Mouse (Mus musculus) stomach, embryonic 15.5 days (tissue): ENCODE results near the gene Uchl4. TPM values are rescaled to one million over a fixed set of nuclear protein-coding genes. Genes with fewer than 3 reads are reported as not detected.
"Not testable (repeated sequence)": the region's sequence is repeated elsewhere in the genome, so short reads cannot be mapped to it uniquely, and the experiment has no call there.

Source experiments
- ATAC-seq: fragments of 200-750 bp; cut with Nextera tagmentation; 2 replicates; pipeline ENCODE4 v1.8.0; 2017; ENCODE audit warnings: low read depth, moderate number of reproducible peaks, moderate TSS enrichment; ENCODE audit not compliant: insufficient read depth, low FRiP score
- H3K27ac ChIP-seq: fragments of 300-500 bp; sonication (generic); 2 replicates; pipeline ENCODE4 v1.5.1; 2015; ENCODE audit warnings: mild to moderate bottlenecking, inconsistent platforms
- H3K27me3 ChIP-seq: fragments of 300-500 bp; sonication (generic); replicated peaks from 2 replicates; pipeline ENCODE4 v1.6.1; 2015; ENCODE audit warnings: inconsistent platforms
- H3K36me3 ChIP-seq: fragments of 300-500 bp; sonication (generic); 2 replicates; pipeline ENCODE4 v1.6.1; 2015; ENCODE audit warnings: inconsistent platforms
- H3K4me1 ChIP-seq: fragments of 300-500 bp; sonication (generic); 2 replicates; pipeline ENCODE4 v1.6.1; 2015; ENCODE audit warnings: inconsistent platforms
- H3K4me2 ChIP-seq: fragments of 300-500 bp; sonication (generic); 2 replicates; pipeline ENCODE4 v1.6.1; 2015; ENCODE audit warnings: mild to moderate bottlenecking, inconsistent platforms
- H3K4me3 ChIP-seq: fragments of 300-500 bp; sonication (generic); replicated peaks from 2 replicates; pipeline ENCODE4 v1.5.1; 2015; ENCODE audit warnings: inconsistent platforms
- H3K9ac ChIP-seq: fragments of 300-500 bp; sonication (generic); 2 replicates; pipeline ENCODE4 v1.6.1; 2015; ENCODE audit warnings: inconsistent platforms
- H3K9me3 ChIP-seq: fragments of 300-500 bp; sonication (generic); 2 replicates; pipeline ENCODE4 v1.6.1; 2016; ENCODE audit warnings: inconsistent platforms
- WGBS: fragments of 180-500 bp; shearing (Covaris S2); methylation state at CpG from one replicate; pipeline ENCODE4 v1.1.7; 2015; 5-methylcytosine and 5-hydroxymethylcytosine counted together
- polyA plus RNA-seq: library from polyadenylated mRNA; unstranded; fragments of >200 nt; fragmentation: Nextera tagmentation; extraction: Ambion mirVana; gene quantifications from 2 replicates; pipeline ENCODE4 v1.2.1, GENCODE M21; 2015

Gene Uchl4
- polyA plus RNA-seq, 1 experiment from 2014 or later = 5.0 TPM

GRCm38 (mm10) chr9:64256204-64256603 lies 21.2 kb downstream of the Uchl4 start:
- Histone ChIP-seq H3K27ac (no peak overlapping the region), H3K4me1 (0 out of 2 replicates have a peak, but pooled peaks cover 6% of the 10 kb centered on the region), H3K36me3 (no peaks in the 10 kb centered on the region), H3K9ac (no peak overlapping the region), H3K27me3 (no peaks in the 10 kb centered on the region), H3K9me3 (no peaks in the 10 kb centered on the region), H3K4me3 (no peak overlapping the region), H3K4me2 (no peak overlapping the region)
- ATAC-seq = no peak
- WGBS = 94% methylated on average over 3 of the region's 3 CpGs

DNA sequence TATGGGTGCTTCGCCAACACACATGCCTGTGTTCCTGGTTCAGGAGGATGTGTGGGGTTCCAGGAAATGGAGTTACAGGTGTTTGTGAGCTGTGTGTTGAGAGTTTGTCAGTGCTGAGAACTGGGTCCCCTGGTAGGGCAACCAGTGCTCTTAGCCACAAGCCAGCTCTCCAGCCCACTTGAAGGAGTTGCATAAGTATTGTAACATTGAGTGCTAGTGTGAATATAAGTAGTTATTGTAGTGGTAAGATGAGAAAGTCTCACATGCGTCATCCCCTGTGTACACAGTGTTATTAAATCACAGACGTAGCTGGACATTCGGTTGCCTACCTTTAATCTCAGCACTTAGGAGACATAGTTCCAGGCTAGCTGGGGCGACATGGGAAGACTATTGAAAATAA lies 24.9 kb downstream of the Uchl4 start:
- Histone ChIP-seq H3K9me3 (no peaks in the 10 kb centered on the region), H3K27ac (no peak overlapping the region), H3K9ac (no peak overlapping the region), H3K27me3 (no peaks in the 10 kb centered on the region), H3K4me2 (no peak overlapping the region), H3K36me3 (no peaks in the 10 kb centered on the region), H3K4me1 (no peaks in the 10 kb centered on the region), H3K4me3 (no peak overlapping the region)
- WGBS = 83% methylated on average over 5 of the region's 5 CpGs
- no peak for ATAC-seq

DNA sequence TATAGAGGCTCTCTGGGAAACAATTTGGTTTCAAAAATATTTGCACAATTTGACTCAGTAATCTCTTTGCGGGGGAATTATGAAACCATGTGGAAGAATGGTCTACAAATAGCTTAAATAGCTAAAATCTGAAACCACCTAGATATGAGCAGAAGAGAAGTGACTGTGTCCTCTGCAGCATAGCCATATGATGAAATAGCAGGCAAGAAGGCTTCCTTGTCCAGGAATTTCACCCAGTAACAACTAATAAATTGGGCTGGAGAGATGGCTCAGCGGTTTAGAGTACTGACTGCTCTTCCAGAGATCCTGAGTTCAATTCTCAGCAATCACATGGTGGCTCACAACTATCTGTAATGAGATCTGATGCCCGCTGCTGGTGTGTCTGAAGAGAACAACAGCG lies 26.0 kb downstream of the Uchl4 start:
- Histone ChIP-seq H3K36me3 (no peaks in the 10 kb centered on the region), H3K4me1 (no peaks in the 10 kb centered on the region), H3K9me3 (no peaks in the 10 kb centered on the region), H3K9ac (no peak overlapping the region), H3K4me3 (no peak overlapping the region), H3K4me2 (no peak overlapping the region), H3K27me3 (no peaks in the 10 kb centered on the region), H3K27ac (no peak overlapping the region)
- WGBS = 77% methylated on average over 4 of the region's 4 CpGs
- no peak for ATAC-seq

GRCm38 (mm10) chr9:64264813-64265212 lies 29.8 kb downstream of the Uchl4 start:
- no peaks in the 10 kb centered on the region for H3K36me3 ChIP-seq
- no peaks in the 10 kb centered on the region for H3K9me3 ChIP-seq
- ATAC-seq = no peak
- 24% methylated on average over 1 of the region's 1 CpGs for WGBS
- no peaks in the 10 kb centered on the region for H3K4me1 ChIP-seq
- H3K4me2 ChIP-seq = no peak overlapping the region
- H3K27ac ChIP-seq = no peak overlapping the region
- no peak overlapping the region for H3K4me3 ChIP-seq
- no peak overlapping the region for H3K9ac ChIP-seq
- H3K27me3 ChIP-seq = no peaks in the 10 kb centered on the region

DNA sequence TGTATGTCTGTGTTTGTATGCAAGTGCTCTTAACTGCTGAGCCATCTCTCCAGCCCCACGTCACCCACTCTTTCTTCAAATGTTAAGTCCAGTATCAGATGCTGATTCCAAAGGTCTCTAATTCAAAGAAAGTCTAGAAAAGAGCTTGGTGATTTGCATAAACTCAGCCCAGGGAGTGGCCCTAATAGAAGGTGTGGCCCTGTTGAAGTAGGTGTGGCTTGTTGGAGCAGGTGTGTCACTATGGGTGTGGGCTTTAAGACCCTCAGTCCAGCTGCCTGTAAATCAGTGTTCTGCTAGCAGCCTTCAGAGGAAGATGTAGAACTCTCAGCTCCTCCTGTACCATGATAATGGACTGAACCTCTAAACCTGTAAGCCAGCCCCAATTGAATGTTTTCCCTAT lies 32.2 kb downstream of the Uchl4 start:
- Histone ChIP-seq H3K9ac (no peak overlapping the region), H3K4me2 (no peak overlapping the region), H3K36me3 (no peaks in the 10 kb centered on the region), H3K27me3 (no peaks in the 10 kb centered on the region), H3K4me1 (no peaks in the 10 kb centered on the region), H3K27ac (no peak overlapping the region), H3K4me3 (no peak overlapping the region), H3K9me3 (no peaks in the 10 kb centered on the region)
- no peak for ATAC-seq
- WGBS = 81% methylated on average over 1 of the region's 1 CpGs

DNA sequence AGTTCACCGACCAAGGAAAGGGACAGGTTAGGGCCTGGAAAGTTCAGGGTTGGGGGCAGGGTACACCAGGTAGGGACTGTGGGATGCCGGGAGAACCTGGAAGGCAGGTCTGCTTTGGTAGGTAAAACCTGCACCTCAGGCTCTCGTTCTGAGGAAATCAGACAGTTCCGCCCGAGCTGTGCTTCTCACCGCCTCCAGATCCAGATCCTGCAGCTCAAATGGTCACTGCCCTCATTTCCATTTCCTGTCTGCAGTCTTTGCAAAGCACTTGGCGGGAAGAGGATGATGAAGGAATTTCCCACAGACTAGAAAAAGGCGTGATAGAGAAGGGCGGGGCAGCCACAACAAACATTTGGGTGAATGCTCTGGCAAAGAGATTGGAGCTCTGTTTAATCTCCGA lies 33.2 kb downstream of the Uchl4 start:
- WGBS = 79% methylated on average over 10 of the region's 10 CpGs

GRCm38 (mm10) chr9:64268836-64269235 lies 33.8 kb downstream of the Uchl4 start:
- not testable (repeated sequence) for H3K9ac ChIP-seq, H3K4me2 ChIP-seq, H3K4me3 ChIP-seq, ATAC-seq, H3K27me3 ChIP-seq, H3K4me1 ChIP-seq, H3K9me3 ChIP-seq, H3K36me3 ChIP-seq, H3K27ac ChIP-seq
- WGBS = 93% methylated on average over 8 of the region's 8 CpGs

More for the DNA sequence above, 33.2 kb downstream of the Uchl4 start:
- H3K9me3 ChIP-seq = no peaks in the 10 kb centered on the region
- H3K27ac ChIP-seq = no peak overlapping the region
- H3K4me2 ChIP-seq = no peak overlapping the region
- no peaks in the 10 kb centered on the region for H3K4me1 ChIP-seq
- no peaks in the 10 kb centered on the region for H3K36me3 ChIP-seq
- H3K9ac ChIP-seq = no peak overlapping the region
- no peak overlapping the region for H3K4me3 ChIP-seq
- no peak for ATAC-seq
- H3K27me3 ChIP-seq = no peaks in the 10 kb centered on the region

DNA sequence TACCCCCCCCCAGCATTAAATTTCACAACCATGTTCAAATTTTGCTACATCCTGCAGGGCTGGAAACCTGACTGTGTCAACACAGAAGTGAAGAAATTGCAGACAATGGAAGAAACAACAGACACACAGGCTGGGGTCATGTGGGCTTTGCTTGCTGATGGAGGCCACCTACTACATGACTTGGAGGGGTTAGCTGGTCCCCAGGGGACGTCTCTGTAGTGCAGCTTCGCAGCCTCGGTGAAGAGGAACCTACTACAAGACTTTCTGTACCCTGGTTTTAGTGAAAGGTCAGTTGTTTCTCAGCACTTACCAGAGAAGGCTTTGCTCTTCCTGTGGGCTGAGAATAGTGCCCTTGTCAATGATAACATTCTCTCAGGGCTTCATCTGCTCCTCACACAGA lies 36.2 kb downstream of the Uchl4 start:
- Histone ChIP-seq H3K4me1 (no peaks in the 10 kb centered on the region), H3K27ac (no peak overlapping the region), H3K4me2 (no peak overlapping the region), H3K9ac (no peak overlapping the region), H3K27me3 (no peaks in the 10 kb centered on the region), H3K36me3 (no peaks in the 10 kb centered on the region), H3K9me3 (no peaks in the 10 kb centered on the region), H3K4me3 (no peak overlapping the region)
- WGBS = 64% methylated on average over 3 of the region's 3 CpGs
- ATAC-seq = no peak

DNA sequence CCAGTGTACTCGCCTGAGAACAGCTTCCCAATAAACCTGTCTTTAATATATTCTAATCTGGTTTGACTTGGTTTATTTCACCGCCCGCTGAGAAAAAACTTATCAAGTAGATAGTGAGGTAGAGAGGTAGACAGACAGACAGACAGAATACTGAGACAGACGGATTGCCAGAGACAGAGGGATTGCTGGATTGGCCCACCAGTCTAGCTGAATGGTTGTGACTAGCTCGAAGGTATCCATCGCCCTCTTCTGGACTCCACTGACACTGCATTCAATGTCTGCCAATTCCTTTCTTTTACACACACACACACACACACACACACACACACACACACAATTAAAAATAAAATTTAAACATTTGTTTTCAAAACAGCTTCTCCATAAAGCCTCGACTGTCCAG lies 37.6 kb downstream of the Uchl4 start:
- Histone ChIP-seq H3K9me3 (no peaks in the 10 kb centered on the region), H3K4me3 (no peak overlapping the region), H3K36me3 (no peaks in the 10 kb centered on the region), H3K27me3 (no peaks in the 10 kb centered on the region), H3K4me2 (no peak overlapping the region), H3K9ac (no peak overlapping the region), H3K4me1 (no peaks in the 10 kb centered on the region), H3K27ac (no peak overlapping the region)
- WGBS = 37% methylated on average over 7 of the region's 7 CpGs
- ATAC-seq = no peak

DNA sequence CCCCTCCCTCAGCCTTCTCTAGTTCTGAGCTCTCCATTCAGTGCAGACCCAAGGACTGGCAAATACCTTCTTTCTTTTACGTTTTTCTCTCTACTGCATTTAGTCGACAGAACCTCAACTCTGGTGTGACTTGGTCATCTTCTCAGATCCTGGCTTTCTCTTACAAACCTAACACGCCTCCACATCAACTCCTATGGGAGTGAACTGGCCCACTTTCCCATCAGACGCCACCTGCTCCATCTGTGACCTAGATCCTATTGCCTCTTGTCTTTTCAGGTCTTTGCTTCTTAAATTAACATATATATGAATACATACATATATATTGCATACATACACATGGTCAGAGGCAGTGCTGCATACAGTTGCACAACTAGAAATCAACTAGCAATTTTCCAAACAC lies 38.8 kb downstream of the Uchl4 start:
- H3K27me3 ChIP-seq = no peaks in the 10 kb centered on the region
- H3K36me3 ChIP-seq = no peaks in the 10 kb centered on the region
- no peak overlapping the region for H3K9ac ChIP-seq
- H3K4me2 ChIP-seq = no peak overlapping the region
- H3K4me3 ChIP-seq = no peak overlapping the region
- ATAC-seq = no peak
- H3K4me1 ChIP-seq = no peaks in the 10 kb centered on the region
- no peak overlapping the region for H3K27ac ChIP-seq
- H3K9me3 ChIP-seq = no peaks in the 10 kb centered on the region
- WGBS = 73% methylated on average over 4 of the region's 4 CpGs

DNA sequence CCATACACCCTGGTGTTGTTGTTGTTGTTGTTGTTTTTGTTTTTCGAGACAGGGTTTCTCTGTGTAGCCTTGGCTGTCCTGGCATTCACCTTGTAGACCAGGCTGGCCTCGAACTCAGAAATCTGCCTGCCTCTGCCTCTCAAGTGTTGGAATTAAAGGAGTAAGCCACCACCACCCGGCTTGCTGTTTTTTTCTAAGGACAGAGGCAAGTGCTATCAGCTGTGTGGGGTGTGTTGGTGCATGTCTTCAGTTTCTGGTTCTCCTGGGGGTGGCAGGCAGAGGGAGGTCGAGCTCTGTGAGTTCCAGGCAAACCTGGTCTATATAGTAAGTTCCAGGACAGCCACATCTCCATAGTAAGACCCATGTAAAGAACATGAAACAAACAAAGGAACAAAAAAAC lies 39.3 kb downstream of the Uchl4 start:
- Histone ChIP-seq H3K9me3 (no peaks in the 10 kb centered on the region), H3K4me2 (no peak overlapping the region), H3K4me1 (no peaks in the 10 kb centered on the region), H3K9ac (no peak overlapping the region), H3K4me3 (no peak overlapping the region), H3K36me3 (no peaks in the 10 kb centered on the region), H3K27me3 (no peaks in the 10 kb centered on the region), H3K27ac (no peak overlapping the region)
- WGBS = 74% methylated on average over 4 of the region's 4 CpGs
- no peak for ATAC-seq

DNA sequence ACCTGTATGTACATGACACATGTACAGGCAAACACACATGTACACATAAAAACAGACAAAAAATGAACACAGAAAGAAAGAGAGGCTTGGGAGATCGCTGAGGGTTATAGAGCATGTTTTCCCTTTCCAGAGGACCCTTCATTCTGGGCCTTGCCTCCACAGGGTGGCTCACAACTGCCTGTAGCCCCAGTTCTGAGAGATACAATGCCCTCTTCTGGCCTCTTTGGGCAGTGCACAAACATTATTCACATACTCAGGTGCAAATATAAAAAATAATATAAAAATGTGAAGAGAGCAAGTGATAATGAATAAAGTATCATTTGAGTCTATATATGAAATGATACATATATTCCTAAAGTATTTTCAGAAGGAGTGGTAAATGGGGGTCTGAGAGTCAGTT lies 39.9 kb downstream of the Uchl4 start:
- Histone ChIP-seq H3K27me3 (no peaks in the 10 kb centered on the region), H3K9me3 (no peaks in the 10 kb centered on the region), H3K4me1 (no peaks in the 10 kb centered on the region), H3K9ac (no peak overlapping the region), H3K36me3 (no peaks in the 10 kb centered on the region), H3K4me2 (no peak overlapping the region), H3K27ac (no peak overlapping the region), H3K4me3 (no peak overlapping the region)
- ATAC-seq = no peak
- 72% methylated on average over 1 of the region's 1 CpGs for WGBS

DNA sequence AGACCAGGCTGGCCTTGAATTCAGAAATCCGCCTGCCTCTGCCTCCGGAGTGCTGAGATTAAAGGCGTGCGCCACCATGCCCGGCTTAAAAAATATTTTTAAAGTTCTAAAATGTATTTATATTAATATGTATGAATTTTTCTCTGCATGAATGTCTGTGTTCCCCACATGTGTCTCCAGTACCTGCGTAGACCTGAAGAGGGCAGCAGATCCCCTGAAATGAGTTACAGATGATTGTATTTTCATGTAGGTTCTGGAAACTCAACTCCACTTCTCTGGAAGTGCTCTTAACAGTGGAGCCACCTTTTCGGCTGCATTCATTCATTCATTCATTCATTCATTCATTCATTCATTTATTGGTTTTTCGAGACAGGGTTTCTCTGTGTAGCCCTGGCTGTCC lies 42.7 kb downstream of the Uchl4 start:
- Histone ChIP-seq H3K4me2 (no peak overlapping the region), H3K9me3 (no peaks in the 10 kb centered on the region), H3K4me1 (peaks cover 9% of the 10 kb centered on the region; the same call in 1 of the 2 replicates), H3K27ac (no peak overlapping the region), H3K27me3 (no peaks in the 10 kb centered on the region), H3K9ac (no peak overlapping the region), H3K36me3 (no peaks in the 10 kb centered on the region), H3K4me3 (no peak overlapping the region)
- no peak for ATAC-seq
- 63% methylated on average over 8 of the region's 8 CpGs for WGBS
